Mouse (Mus musculus) C2C12 (cell line): ENCODE measurements around the gene Odf3. TPM values are rescaled to one million over a fixed set of nuclear protein-coding genes. Genes with fewer than 3 reads are reported as not detected.

Experiments used
- H3K27me3 ChIP-seq: one replicate; pipeline ENCODE4 v1.6.1; 2011; ENCODE audit not compliant: control insufficient read depth, insufficient read depth, insufficient read length
- H3K36me3 ChIP-seq: one replicate; pipeline ENCODE4 v1.6.1; 2011; ENCODE audit not compliant: control insufficient read depth, insufficient read depth
- H3K4me3 ChIP-seq: one replicate; pipeline ENCODE4 v1.5.1; 2011; ENCODE audit warnings: mild to moderate bottlenecking, control low read depth; ENCODE audit not compliant: poor library complexity, insufficient read depth, severe bottlenecking
- H3K79me2 ChIP-seq: one replicate; pipeline ENCODE4 v1.6.1; 2011; ENCODE audit not compliant: control insufficient read depth, insufficient read depth
- H3K79me3 ChIP-seq: one replicate; pipeline ENCODE4 v1.6.1; 2011; ENCODE audit warnings: low read depth, control low read depth
- H3ac ChIP-seq: one replicate; pipeline ENCODE3; 2011; ENCODE audit warnings: low read depth; ENCODE audit not compliant: control insufficient read depth, insufficient read length
- CEBPB ChIP-seq: IDR thresholded peaks from one replicate; pipeline ENCODE4 v1.6.1; 2011; ENCODE audit warnings: low read depth, mild to moderate bottlenecking, control low read depth, moderate library complexity
- CTCF ChIP-seq: IDR thresholded peaks from one replicate; pipeline ENCODE4 v1.5.1; 2011; ENCODE audit not compliant: control insufficient read depth, insufficient read depth, insufficient read length
- FOSL1 ChIP-seq: IDR thresholded peaks from one replicate; pipeline ENCODE4 v1.8.0; 2011; ENCODE audit warnings: mild to moderate bottlenecking, low read length; ENCODE audit not compliant: poor library complexity, insufficient read depth, severe bottlenecking
- MAX ChIP-seq: IDR thresholded peaks from one replicate; pipeline ENCODE4 v1.6.1; 2011; ENCODE audit warnings: mild to moderate bottlenecking, control low read depth
- MYOD1 ChIP-seq: IDR thresholded peaks from one replicate; pipeline ENCODE4 v1.6.1; 2011; ENCODE audit warnings: low read depth; ENCODE audit not compliant: control insufficient read depth, insufficient read length
- MYOG ChIP-seq: IDR thresholded peaks from one replicate; pipeline ENCODE4 v1.6.1; 2011; ENCODE audit not compliant: control insufficient read depth, insufficient read length; ENCODE audit errors: extremely low read depth
- USF1 ChIP-seq: IDR thresholded peaks from one replicate; pipeline ENCODE4 v1.6.1; 2011; ENCODE audit warnings: low read depth, mild to moderate bottlenecking, control low read depth, moderate library complexity
- polyA plus RNA-seq: library from polyadenylated mRNA; unstranded; fragments of >200 nt; fragmentation: generic; extraction: Trizol; gene quantifications from one replicate; pipeline ENCODE4 v1.2.1, GENCODE M21; 2012; ENCODE audit warnings: missing spikeins

Gene Odf3
- polyA plus RNA-seq, 1 experiment = 0.02 TPM

- TF ChIP-seq MAX = no peak
- TF ChIP-seq CTCF = no peak
- TF ChIP-seq USF1 = no peak
- TF ChIP-seq MYOD1 = no peak
- TF ChIP-seq CEBPB = peak; percentile 1
- no peaks in the 10 kb centered on the region for H3K36me3 ChIP-seq
- no peak overlapping the region for H3K4me3 ChIP-seq
- H3K27me3 ChIP-seq = peaks cover 7% of the 10 kb centered on the region
- H3K79me2 ChIP-seq = no peaks in the 10 kb centered on the region
- no peak overlapping the region for H3ac ChIP-seq
- no peaks in the 10 kb centered on the region for H3K79me3 ChIP-seq
Measured at GRCm38 (mm10) chr7:140840750-140841735, 6.6 kb upstream of the Odf3 start.

- Histone ChIP-seq H3ac (no peak overlapping the region), H3K27me3 (peaks cover 12% of the 10 kb centered on the region)
- no peak for TF ChIP-seq MYOD1
- no peak for TF ChIP-seq MYOG
- TF ChIP-seq CTCF = no peak
- TF ChIP-seq CEBPB = no peak
- TF ChIP-seq FOSL1 = no peak
Measured at GRCm38 (mm10) chr7:140843806-140844205, 3.8 kb upstream of the Odf3 start.

GRCm38 (mm10) chr7:140844905-140845665 is 2.5 kb upstream of the Odf3 start, which contains the start of gene Scgb1c1:
Gene Scgb1c1, plus strand, starts transcription at chr7:140845547.
- H3K79me2 ChIP-seq = no peaks in the 10 kb centered on the region
- H3K27me3 ChIP-seq = peaks cover 12% of the 10 kb centered on the region
- H3K36me3 ChIP-seq = no peaks in the 10 kb centered on the region
- TF ChIP-seq USF1 (no peak), MYOG (no peak), CEBPB (no peak), MYOD1 (peak; percentile 13), CTCF (peak; percentile 87)
- no peak within 1 kb of the TSS for H3K4me3 ChIP-seq
- H3K79me3 ChIP-seq = no peaks in the 10 kb centered on the region
- H3ac ChIP-seq = no peak within 1 kb of the TSS

More at GRCm38 (mm10) chr7:140843806-140844205, 3.8 kb upstream of the Odf3 start:
- no peaks in the 10 kb centered on the region for H3K79me2 ChIP-seq
- no peak overlapping the region for H3K4me3 ChIP-seq
- no peaks in the 10 kb centered on the region for H3K36me3 ChIP-seq
- H3K79me3 ChIP-seq = no peaks in the 10 kb centered on the region

- Histone ChIP-seq H3K36me3 (no peaks in the 10 kb centered on the region), H3K79me3 (no peaks in the 10 kb centered on the region), H3K79me2 (no peaks in the 10 kb centered on the region), H3ac (no peak overlapping the region), H3K4me3 (no peak overlapping the region), H3K27me3 (peaks cover 12% of the 10 kb centered on the region)
- TF ChIP-seq USF1 (no peak), CEBPB (no peak), CTCF (no peak), MYOG (no peak), FOSL1 (no peak), MAX (no peak), MYOD1 (no peak)
Measured at GRCm38 (mm10) chr7:140845683-140846082, 1.9 kb upstream of the Odf3 start.

GRCm38 (mm10) chr7:140846676-140847075 is 929 bp upstream of the Odf3 start:
- H3K36me3 ChIP-seq = no peaks in the 10 kb centered on the region
- H3K27me3 ChIP-seq = peaks cover 12% of the 10 kb centered on the region
- H3K4me3 ChIP-seq = no peak overlapping the region
- H3K79me2 ChIP-seq = no peaks in the 10 kb centered on the region
- no peak for TF ChIP-seq CEBPB
- no peak for TF ChIP-seq FOSL1
- no peak for TF ChIP-seq MYOG
- TF ChIP-seq MYOD1 = no peak
- TF ChIP-seq CTCF = no peak
- TF ChIP-seq MAX = no peak
- no peak for TF ChIP-seq USF1
- H3K79me3 ChIP-seq = no peaks in the 10 kb centered on the region
- no peak overlapping the region for H3ac ChIP-seq
